Mouse (Mus musculus) lung, embryonic 16.5 days (tissue): ENCODE measurements around the gene Scfd2. TPM values are rescaled to one million over a fixed set of nuclear protein-coding genes. Genes with fewer than 3 reads are reported as not detected.

Experiments used
- ATAC-seq: fragments of 200-750 bp; cut with Nextera tagmentation; 2 replicates; pipeline ENCODE4 v1.8.0; 2017; ENCODE audit warnings: low read depth, mild to moderate bottlenecking, moderate library complexity
- H3K27ac ChIP-seq: fragments of 300-500 bp; sonication (generic); 2 replicates; pipeline ENCODE4 v1.5.1; 2014; ENCODE audit warnings: mild to moderate bottlenecking, control low read depth, low read length
- H3K27me3 ChIP-seq: fragments of 300-500 bp; sonication (generic); 2 replicates; pipeline ENCODE4 v1.6.1; 2014; ENCODE audit warnings: low read depth, low read length, mixed read lengths; ENCODE audit not compliant: control insufficient read depth, insufficient read depth
- H3K36me3 ChIP-seq: fragments of 300-500 bp; sonication (generic); 2 replicates; pipeline ENCODE4 v1.6.1; 2014; ENCODE audit warnings: low read length; ENCODE audit not compliant: control insufficient read depth, insufficient read depth
- H3K4me1 ChIP-seq: fragments of 300-500 bp; sonication (generic); replicated peaks from 2 replicates; pipeline ENCODE4 v1.6.1; 2014; ENCODE audit warnings: low read length, mixed read lengths; ENCODE audit not compliant: control insufficient read depth, insufficient read depth
- H3K4me2 ChIP-seq: fragments of 300-500 bp; sonication (generic); 2 replicates; pipeline ENCODE4 v1.6.1; 2014; ENCODE audit warnings: low read depth, low read length, control low read depth
- H3K4me3 ChIP-seq: fragments of 300-500 bp; sonication (generic); 2 replicates; pipeline ENCODE4 v1.5.1; 2014; ENCODE audit warnings: mild to moderate bottlenecking, low read length, control low read depth
- H3K9ac ChIP-seq: fragments of 300-500 bp; sonication (generic); 2 replicates; pipeline ENCODE4 v1.6.1; 2014; ENCODE audit warnings: low read length, control low read depth
- H3K9me3 ChIP-seq: fragments of 300-500 bp; sonication (generic); 2 replicates; pipeline ENCODE4 v1.6.1; 2016; ENCODE audit warnings: low read length; ENCODE audit not compliant: control insufficient read depth
- WGBS: fragments of 180-500 bp; shearing (Covaris S2); extraction: QIAGEN DNeasy Blood & Tissue Kit; methylation state at CpG from one replicate; pipeline ENCODE4 v1.1.7; 2014; 5-methylcytosine and 5-hydroxymethylcytosine counted together
- polyA plus RNA-seq: library from polyadenylated mRNA; unstranded; fragments of >200 nt; fragmentation: Nextera tagmentation; extraction: Ambion mirVana; gene quantifications from 2 replicates; pipeline ENCODE4 v1.2.1, GENCODE M21; 2015

Gene Scfd2
- polyA plus RNA-seq, 1 experiment from 2014 or later = 19.1 TPM

GRCm38 (mm10) chr5:74227352-74227751, 304.2 kb downstream of the Scfd2 start:
- no peaks in the 10 kb centered on the region for H3K27me3 ChIP-seq
- no peaks in the 10 kb centered on the region for H3K9me3 ChIP-seq
- H3K9ac ChIP-seq = no peak overlapping the region
- no peak overlapping the region for H3K27ac ChIP-seq
- H3K4me2 ChIP-seq = no peak overlapping the region
- H3K36me3 ChIP-seq = no peaks in the 10 kb centered on the region
- no peak overlapping the region for H3K4me3 ChIP-seq
- 91% methylated on average over 6 of the region's 6 CpGs for WGBS
- H3K4me1 ChIP-seq = peaks cover 19% of the 10 kb centered on the region
- no peak for ATAC-seq

- H3K36me3 ChIP-seq = no peaks in the 10 kb centered on the region
- WGBS = 90% methylated on average over 5 of the region's 5 CpGs
- H3K4me1 ChIP-seq = peaks cover 19% of the 10 kb centered on the region
- H3K9me3 ChIP-seq = no peaks in the 10 kb centered on the region
- no peak overlapping the region for H3K4me3 ChIP-seq
- no peaks in the 10 kb centered on the region for H3K27me3 ChIP-seq
- H3K27ac ChIP-seq = no peak overlapping the region
- H3K9ac ChIP-seq = no peak overlapping the region
- no peak for ATAC-seq
- no peak overlapping the region for H3K4me2 ChIP-seq
These were observed 305.4 kb downstream of the Scfd2 start for GRCm38 (mm10) chr5:74226183-74226582.

- peak; percentile 23; the same call in 1 of the 2 replicates for ATAC-seq
- Histone ChIP-seq H3K4me2 (no peak overlapping the region), H3K36me3 (no peaks in the 10 kb centered on the region), H3K27me3 (no peaks in the 10 kb centered on the region), H3K4me3 (no peak overlapping the region), H3K27ac (peak overlapping the region; percentile 48), H3K9ac (no peak overlapping the region), H3K4me1 (peaks cover 6% of the 10 kb centered on the region), H3K9me3 (no peaks in the 10 kb centered on the region)
- 48% methylated on average over 6 of the region's 6 CpGs for WGBS
These were observed 307.1 kb downstream of the Scfd2 start for GRCm38 (mm10) chr5:74224480-74224879.

DNA sequence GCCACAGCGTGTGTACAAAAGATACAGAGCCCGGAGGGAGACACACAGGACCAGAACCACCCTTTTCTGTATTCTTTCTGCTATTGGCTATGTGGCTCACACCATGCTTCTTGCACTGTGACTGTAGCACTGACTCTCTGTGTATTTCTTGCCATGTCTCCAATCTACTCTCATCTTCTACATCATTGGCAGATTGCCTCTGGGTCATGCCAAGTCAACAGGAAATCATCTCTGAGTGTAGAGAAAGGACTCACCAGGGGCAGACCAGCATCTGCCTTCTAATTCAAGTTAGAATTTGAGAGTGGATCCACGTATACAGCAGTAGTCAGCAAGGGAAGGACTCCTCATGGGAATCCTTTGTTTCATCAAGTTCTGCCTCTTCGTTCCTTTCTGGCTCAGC, 308.9 kb downstream of the Scfd2 start:
- no peaks in the 10 kb centered on the region for H3K27me3 ChIP-seq
- H3K36me3 ChIP-seq = no peaks in the 10 kb centered on the region
- 77% methylated on average over 4 of the region's 4 CpGs for WGBS
- ATAC-seq = no peak
- no peak overlapping the region for H3K9ac ChIP-seq
- H3K4me2 ChIP-seq = no peak overlapping the region
- H3K9me3 ChIP-seq = no peaks in the 10 kb centered on the region
- H3K4me1 ChIP-seq = no peaks in the 10 kb centered on the region; the same call in 1 of the 2 replicates
- no peak overlapping the region for H3K4me3 ChIP-seq
- no peak overlapping the region for H3K27ac ChIP-seq

GRCm38 (mm10) chr5:74218524-74218923, 313.0 kb downstream of the Scfd2 start:
- Histone ChIP-seq H3K27ac (no peak overlapping the region), H3K4me2 (no peak overlapping the region), H3K27me3 (no peaks in the 10 kb centered on the region), H3K4me1 (peaks cover 8% of the 10 kb centered on the region; the same call in 1 of the 2 replicates), H3K9ac (no peak overlapping the region), H3K9me3 (no peaks in the 10 kb centered on the region), H3K36me3 (no peaks in the 10 kb centered on the region), H3K4me3 (no peak overlapping the region)
- no peak for ATAC-seq
- WGBS = 61% methylated on average over 4 of the region's 4 CpGs

GRCm38 (mm10) chr5:74215125-74215524, 316.4 kb downstream of the Scfd2 start:
- no peaks in the 10 kb centered on the region for H3K36me3 ChIP-seq
- H3K27me3 ChIP-seq = no peaks in the 10 kb centered on the region
- peaks cover 24% of the 10 kb centered on the region for H3K4me1 ChIP-seq
- H3K9ac ChIP-seq = 0 out of 2 replicates have a peak overlapping the region, but pooled peaks have one; percentile 2
- no peaks in the 10 kb centered on the region for H3K9me3 ChIP-seq
- H3K4me3 ChIP-seq = no peak overlapping the region
- ATAC-seq = peak; percentile 13
- H3K27ac ChIP-seq = no peak overlapping the region
- H3K4me2 ChIP-seq = no peak overlapping the region
- WGBS = 46% methylated on average over 4 of the region's 4 CpGs

DNA sequence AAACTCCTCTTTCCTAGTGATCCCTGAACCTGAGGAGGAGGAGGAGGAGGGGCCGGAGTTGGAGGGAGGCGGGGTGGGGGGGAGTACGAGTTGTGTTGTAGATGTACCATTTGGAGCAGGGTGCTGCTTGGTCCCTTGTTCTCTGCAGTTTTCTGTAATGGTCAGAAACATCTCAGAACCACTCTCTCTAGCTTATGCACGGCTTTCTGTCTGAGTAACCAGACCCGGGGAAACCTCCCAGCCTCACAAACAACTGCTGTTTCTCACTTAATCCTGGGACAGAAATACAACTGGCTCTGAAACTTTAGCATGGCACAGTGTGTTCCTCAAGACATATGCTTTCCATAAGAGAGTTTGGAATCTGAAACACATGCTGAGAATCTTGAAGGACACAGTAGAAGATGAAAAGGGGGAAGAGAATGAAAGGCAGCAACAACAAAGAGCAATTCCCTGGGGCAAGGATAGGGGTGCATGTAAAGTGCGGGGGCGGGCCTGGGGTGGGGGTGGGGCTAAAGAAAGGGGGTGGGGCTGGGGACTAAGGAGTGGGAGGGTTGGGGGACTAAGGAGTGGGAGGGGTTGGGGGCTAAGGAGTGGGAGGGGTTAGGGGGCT, 317.0 kb downstream of the Scfd2 start:
- H3K4me3 ChIP-seq = no peak overlapping the region
- H3K4me1 ChIP-seq = peaks cover 28% of the 10 kb centered on the region
- WGBS = 18% methylated on average over 7 of the region's 7 CpGs
- ATAC-seq = peak; percentile 4; the same call in 1 of the 2 replicates
- H3K27ac ChIP-seq = peak overlapping the region; percentile 14; the same call in 1 of the 2 replicates
- H3K4me2 ChIP-seq = no peak overlapping the region
- H3K9ac ChIP-seq = no peak overlapping the region
- H3K27me3 ChIP-seq = no peaks in the 10 kb centered on the region
- no peaks in the 10 kb centered on the region for H3K36me3 ChIP-seq
- H3K9me3 ChIP-seq = no peaks in the 10 kb centered on the region

- no peaks in the 10 kb centered on the region for H3K9me3 ChIP-seq
- WGBS = 38% methylated on average over 11 of the region's 11 CpGs
- H3K27ac ChIP-seq = peak overlapping the region; percentile 33; the same call in 1 of the 2 replicates
- H3K4me1 ChIP-seq = peaks cover 34% of the 10 kb centered on the region
- no peaks in the 10 kb centered on the region for H3K36me3 ChIP-seq
- no peak overlapping the region for H3K4me3 ChIP-seq
- H3K4me2 ChIP-seq = no peak overlapping the region
- H3K9ac ChIP-seq = no peak overlapping the region
- H3K27me3 ChIP-seq = no peaks in the 10 kb centered on the region
- ATAC-seq = peak; percentile 49; the same call in 1 of the 2 replicates
These were observed 320.2 kb downstream of the Scfd2 start for GRCm38 (mm10) chr5:74211346-74211745.

DNA sequence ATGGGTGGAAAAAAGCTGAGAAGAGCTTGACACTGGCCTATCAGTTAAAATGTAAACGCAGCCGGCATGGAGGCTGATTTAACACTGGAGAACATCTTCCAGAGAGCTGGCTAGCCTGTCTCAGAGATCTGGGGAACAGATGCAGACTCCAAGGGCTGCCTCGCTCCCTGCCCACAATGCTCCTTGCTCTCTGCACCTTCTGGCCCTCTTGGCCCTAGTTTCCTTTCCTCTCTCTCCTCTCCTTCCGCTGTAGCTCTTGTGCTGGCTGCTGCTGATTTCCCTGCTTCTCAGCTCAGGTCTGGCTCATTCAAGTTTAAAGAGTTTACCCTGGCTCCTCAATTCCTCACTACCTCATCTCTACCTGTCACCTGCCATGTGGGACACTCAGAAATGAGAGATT, 321.9 kb downstream of the Scfd2 start:
- no peaks in the 10 kb centered on the region for H3K9me3 ChIP-seq
- WGBS = 63% methylated on average over 4 of the region's 4 CpGs
- no peaks in the 10 kb centered on the region for H3K36me3 ChIP-seq
- ATAC-seq = no peak
- H3K27ac ChIP-seq = no peak overlapping the region
- H3K9ac ChIP-seq = no peak overlapping the region
- H3K4me1 ChIP-seq = peaks cover 33% of the 10 kb centered on the region
- H3K27me3 ChIP-seq = no peaks in the 10 kb centered on the region
- H3K4me2 ChIP-seq = no peak overlapping the region
- no peak overlapping the region for H3K4me3 ChIP-seq
